Mouse (Mus musculus) heart, embryonic 10.5 days (tissue): Measurements from ENCODE around the gene Dnajb6. TPM values are rescaled to one million over a fixed set of nuclear protein-coding genes. Genes with fewer than 3 reads are reported as not detected.

ENCODE experiments used
- polyA plus RNA-seq: library from polyadenylated mRNA; unstranded; fragments of >200 nt; fragmentation: Nextera tagmentation; extraction: Ambion mirVana; gene quantifications from 2 replicates; pipeline ENCODE4 v1.2.1, GENCODE M21; 2016

The Dnajb6 gene
- polyA plus RNA-seq, 1 experiment from 2014 or later: 129 TPM

Other genes starting within 250 kb of the Dnajb6 start
- 22.8 and 29.0 TPM in 2 replicates for gene Ube3c, start 166.4 kb upstream of the Dnajb6 start, polyA plus RNA-seq
- not detected in 2 replicates for gene Gm5129, start 248 bp downstream of the Dnajb6 start, polyA plus RNA-seq